Mouse (Mus musculus) CH12.LX (cell line): ENCODE measurements at regions not wholly inside any gene's neighbourhood (a gene's known extent, or its start where the extent isn't known, plus 50 kb on each side); places are given as distances from the start of the nearest gene placed in this dataset.

Experiments used
- DNase-seq: peaks from one replicate; pipeline ENCODE4 v3.0.0-alpha.2; 2013; ENCODE audit errors: extremely low read depth
- H3K27ac ChIP-seq: 2 replicates; pipeline ENCODE4 v1.5.1; 2012; ENCODE audit warnings: low read depth, mild to moderate bottlenecking, control low read depth, moderate library complexity; ENCODE audit not compliant: insufficient read depth
- H3K27me3 ChIP-seq: replicated peaks from 2 replicates; pipeline ENCODE3; 2012; ENCODE audit warnings: inconsistent platforms
- H3K36me3 ChIP-seq, 2 experiments: replicated peaks in 1 of 2; 2 replicates each; pipeline versions ENCODE3 to v1.6.1; 2012; ENCODE audit warnings: inconsistent platforms in 1 of 2, low read length in 1 of 2, mild to moderate bottlenecking in 1 of 2, mixed read lengths in 1 of 2, moderate library complexity in 1 of 2; ENCODE audit not compliant: control insufficient read depth in 1 of 2, insufficient read depth in 1 of 2
- H3K4me1 ChIP-seq, 2 experiments: 2 replicates each; pipeline ENCODE4 v1.6.1; 2012; ENCODE audit warnings: inconsistent platforms in 1 of 2, moderate library complexity in 1 of 2; ENCODE audit not compliant: insufficient read depth in 2 of 2, control insufficient read depth in 1 of 2
- H3K4me2 ChIP-seq: 2 replicates; pipeline ENCODE4 v1.6.1; 2012; ENCODE audit warnings: low read depth, mild to moderate bottlenecking, control low read depth; ENCODE audit not compliant: poor library complexity, insufficient read depth, severe bottlenecking
- H3K4me3 ChIP-seq, 3 experiments: fragments of 150-350 bp in 1 of 3; sonication (generic) in 1 of 3; replicated peaks in 1 of 3; 2 replicates each; pipeline versions ENCODE3 to v1.5.1; 2011 to 2012; ENCODE audit warnings: low read depth in 2 of 3, low read length in 2 of 3, mild to moderate bottlenecking in 2 of 3, moderate library complexity in 2 of 3, control low read depth in 1 of 3, improper control_type of control experiment in 1 of 3, inconsistent platforms in 1 of 3, mixed read lengths in 1 of 3; ENCODE audit not compliant: poor library complexity in 1 of 3
- H3K79me2 ChIP-seq: replicated peaks from 2 replicates; pipeline ENCODE4 v1.6.1; 2012; ENCODE audit warnings: mild to moderate bottlenecking, moderate library complexity; ENCODE audit not compliant: control insufficient read depth, poor library complexity, insufficient read depth, severe bottlenecking; ENCODE audit errors: extremely low read depth
- H3K9ac ChIP-seq: 2 replicates; pipeline ENCODE4 v1.6.1; 2012; ENCODE audit warnings: low read depth, mild to moderate bottlenecking, control low read depth, moderate library complexity; ENCODE audit not compliant: insufficient read depth
- H3K9me3 ChIP-seq: replicated peaks from 2 replicates; pipeline ENCODE3; 2012; ENCODE audit warnings: low read length, inconsistent platforms, mixed read lengths
- BHLHE40 ChIP-seq: IDR thresholded peaks from 2 replicates; pipeline ENCODE4 v1.6.1; 2011; ENCODE audit warnings: mild to moderate bottlenecking, low read depth, low read length, improper control_type of control experiment
- CTCF ChIP-seq, 2 experiments: IDR thresholded peaks in 1 of 2; conservative IDR thresholded peaks in 1 of 2; 2 replicates each; pipeline ENCODE4 v1.5.1; 2011 to 2012; ENCODE audit warnings: low read depth in 2 of 2, low read length in 2 of 2, improper control_type of control experiment in 1 of 2, inconsistent platforms in 1 of 2, mild to moderate bottlenecking in 1 of 2, moderate library complexity in 1 of 2
- ELF1 ChIP-seq: IDR thresholded peaks from 2 replicates; pipeline ENCODE4 v1.6.1; 2014; ENCODE audit warnings: low read depth, mild to moderate bottlenecking, inconsistent platforms, low read length, improper control_type of control experiment
- EP300 ChIP-seq: IDR thresholded peaks from 2 replicates; pipeline ENCODE4 v1.6.1; 2011; ENCODE audit warnings: low read length, improper control_type of control experiment
- ETS1 ChIP-seq: conservative IDR thresholded peaks from 2 replicates; pipeline ENCODE4 v1.6.1; 2012; ENCODE audit warnings: low read depth, mild to moderate bottlenecking, inconsistent platforms, low read length, improper control_type of control experiment, moderate library complexity
- HCFC1 ChIP-seq: IDR thresholded peaks from 2 replicates; pipeline ENCODE4 v1.6.1; 2012; ENCODE audit warnings: low read depth, mild to moderate bottlenecking, inconsistent platforms, low read length, improper control_type of control experiment
- IRF4 ChIP-seq: IDR thresholded peaks from 2 replicates; pipeline ENCODE4 v1.6.1; 2014; ENCODE audit warnings: low read depth, mild to moderate bottlenecking, inconsistent platforms, low read length, improper control_type of control experiment
- KAT2A ChIP-seq: IDR thresholded peaks from 2 replicates; pipeline ENCODE4 v1.6.1; 2012; ENCODE audit warnings: low read length, improper control_type of control experiment, inconsistent platforms; ENCODE audit not compliant: insufficient replicate concordance
- MAZ ChIP-seq: IDR thresholded peaks from 2 replicates; pipeline ENCODE4 v1.6.1; 2012; ENCODE audit warnings: low read depth, mild to moderate bottlenecking, inconsistent platforms, low read length, improper control_type of control experiment, moderate library complexity
- MEF2A ChIP-seq: IDR thresholded peaks from 2 replicates; pipeline ENCODE4 v1.6.1; 2014; ENCODE audit warnings: low read depth, mild to moderate bottlenecking, inconsistent platforms, low read length, improper control_type of control experiment, borderline replicate concordance
- MYC ChIP-seq: IDR thresholded peaks from 2 replicates; pipeline ENCODE4 v1.6.1; 2011; ENCODE audit warnings: low read depth, mild to moderate bottlenecking, improper control_type of control experiment, low read length
- NELFE ChIP-seq: IDR thresholded peaks from 2 replicates; pipeline ENCODE4 v1.6.1; 2011; ENCODE audit warnings: low read depth, low read length, improper control_type of control experiment
- NRF1 ChIP-seq: IDR thresholded peaks from 2 replicates; pipeline ENCODE4 v1.6.1; 2014; ENCODE audit warnings: low read depth, mild to moderate bottlenecking, inconsistent platforms, low read length, improper control_type of control experiment, moderate library complexity
- PAX5 ChIP-seq: IDR thresholded peaks from 2 replicates; pipeline ENCODE4 v1.6.1; 2012; ENCODE audit warnings: low read length, inconsistent platforms, mixed read lengths
- POLR2A ChIP-seq: IDR thresholded peaks from 2 replicates; pipeline ENCODE4 v1.6.1; 2011; ENCODE audit warnings: low read depth, mild to moderate bottlenecking, improper control_type of control experiment, low read length
- POLR2AphosphoS2 ChIP-seq: IDR thresholded peaks from 2 replicates; pipeline ENCODE4 v1.6.1; 2011; ENCODE audit warnings: low read depth, low read length, improper control_type of control experiment
- RAD21 ChIP-seq: IDR thresholded peaks from 2 replicates; pipeline ENCODE4 v1.6.1; 2011; ENCODE audit warnings: low read depth, mild to moderate bottlenecking, low read length, improper control_type of control experiment, moderate library complexity
- RCOR1 ChIP-seq: conservative IDR thresholded peaks from 2 replicates; pipeline ENCODE4 v1.6.1; 2012; ENCODE audit warnings: low read depth, mild to moderate bottlenecking, inconsistent platforms, low read length, improper control_type of control experiment
- USF2 ChIP-seq: conservative IDR thresholded peaks from 2 replicates; pipeline ENCODE4 v1.6.1; 2011; ENCODE audit warnings: low read depth, low read length, improper control_type of control experiment
- ZKSCAN1 ChIP-seq: IDR thresholded peaks from 2 replicates; pipeline ENCODE4 v1.6.1; 2012; ENCODE audit warnings: low read depth, inconsistent platforms, low read length, improper control_type of control experiment, borderline replicate concordance
- ZMIZ1 ChIP-seq: IDR thresholded peaks from 2 replicates; pipeline ENCODE4 v1.6.1; 2012; ENCODE audit warnings: low read depth, mild to moderate bottlenecking, inconsistent platforms, low read length, improper control_type of control experiment
- ZNF384 ChIP-seq: IDR thresholded peaks from 2 replicates; pipeline ENCODE4 v1.6.1; 2012; ENCODE audit warnings: low read depth, low read length, improper control_type of control experiment, inconsistent platforms
- dilution Hi-C: fragments of 300-500 bp; cut with MboI; formaldehyde crosslinking; loops from 2 replicates; pipeline ENCODE4 v1.14.3; 2020; ENCODE audit warnings: low sequenced_read_pairs; ENCODE audit not compliant: extremely low pct_unique_long_range_greater_than_20kb, extremely low pct_ligation_motif_present
- in situ Hi-C: fragments of 300-500 bp; cut with MboI; formaldehyde crosslinking; loops from 3 replicates; pipeline ENCODE4 v1.14.3; 2019; ENCODE audit warnings: low sequenced_read_pairs, low pct_ligation_motif_present, low pct_unique_long_range_greater_than_20kb, mixed read lengths

GRCm38 (mm10) chr9:112429196-112429595, 193.5 kb upstream of the Arpp21 start:
- no peaks in the 10 kb centered on the region for H3K36me3 ChIP-seq
- no peaks in the 10 kb centered on the region for H3K4me1 ChIP-seq
- no peak overlapping the region for H3K4me2 ChIP-seq
- peaks cover 56% of the 10 kb centered on the region for H3K9me3 ChIP-seq
- in situ Hi-C loops (no loop called here), dilution Hi-C loops (no loop called here)
- H3K27ac ChIP-seq = no peak overlapping the region
- no peaks in the 10 kb centered on the region for H3K27me3 ChIP-seq
- no peak overlapping the region for H3K9ac ChIP-seq
- no peak for TF ChIP-seq NELFE
- no peak for TF ChIP-seq MAZ
- TF ChIP-seq ETS1 = no peak
- no peak for TF ChIP-seq RCOR1
- no peak for TF ChIP-seq MYC
- no peak for TF ChIP-seq ELF1
- TF ChIP-seq USF2 = no peak
- no peak for TF ChIP-seq ZMIZ1
- TF ChIP-seq ZKSCAN1 = no peak
- TF ChIP-seq EP300 = no peak
- TF ChIP-seq HCFC1 = no peak
- no peak for TF ChIP-seq KAT2A
- no peak for TF ChIP-seq ZNF384
- no peak overlapping the region for H3K4me3 ChIP-seq
- DNase-seq = no peak
- no peaks in the 10 kb centered on the region for H3K79me2 ChIP-seq

- Histone ChIP-seq H3K27me3 (no peaks in the 10 kb centered on the region), H3K4me3 (no peak overlapping the region), H3K4me1 (no peaks in the 10 kb centered on the region), H3K4me2 (no peak overlapping the region), H3K9me3 (peaks cover 16% of the 10 kb centered on the region), H3K27ac (no peak overlapping the region), H3K36me3 (no peaks in the 10 kb centered on the region), H3K9ac (no peak overlapping the region), H3K79me2 (no peaks in the 10 kb centered on the region)
- TF ChIP-seq PAX5 (no peak), IRF4 (no peak), RAD21 (no peak), BHLHE40 (no peak), ZMIZ1 (no peak), NRF1 (no peak), CTCF (conservative IDR thresholded peaks at IDR 0.05 in 1 of 2, IDR thresholded peaks at IDR 0.05 in 1 of 2; ENCODE audit: low read depth in 2 of 2, low read length in 2 of 2) (no peak), ETS1 (no peak), MEF2A (no peak), POLR2AphosphoS2 (no peak), KAT2A (no peak), ELF1 (no peak), POLR2A (no peak)
- in situ Hi-C loops (no loop called here), dilution Hi-C loops (no loop called here)
- no peak for DNase-seq
Measured at GRCm38 (mm10) chr9:112405772-112406315, 170.1 kb upstream of the Arpp21 start.
